Mouse (Mus musculus) cerebellum, adult 2 months (tissue): ENCODE data around the gene Jsrp1.

Experiments used
- CTCF ChIP-seq: fragments of 200-500 bp; IDR thresholded peaks from 2 replicates; pipeline ENCODE4 v1.5.1; 2011; ENCODE audit warnings: low read depth, mild to moderate bottlenecking, control low read depth, low read length, moderate library complexity, borderline replicate concordance; ENCODE audit not compliant: insufficient read depth
- POLR2A ChIP-seq: fragments of 200-500 bp; IDR thresholded peaks from 2 replicates; pipeline ENCODE4 v1.6.1; 2011; ENCODE audit warnings: low read length, control low read depth, borderline replicate concordance; ENCODE audit not compliant: insufficient read depth

GRCm38 (mm10) chr10:80766161-80766815 is 47.0 kb downstream of the Jsrp1 start:
- no peak for TF ChIP-seq CTCF
- no peak for TF ChIP-seq POLR2A
